Mouse (Mus musculus) cerebellum, postnatal 4 days (tissue): ENCODE results near the gene Ubtd2.

ENCODE experiments used
- DNase-seq, 2 experiments: peaks; one replicate each; pipeline ENCODE4 v3.0.0; 2022; ENCODE audit warnings: low spot score in 2 of 2, mixed read lengths in 1 of 2

The Ubtd2 gene

GRCm38 (mm10) chr11:32564629-32565028, 109.5 kb downstream of the Ubtd2 start:
- no peak for DNase-seq

GRCm38 (mm10) chr11:32565088-32565487, 109.9 kb downstream of the Ubtd2 start:
- DNase-seq: no peak

GRCm38 (mm10) chr11:32566184-32566583, 111.0 kb downstream of the Ubtd2 start:
- DNase-seq: no peak
